Mouse (Mus musculus): Measurements from ENCODE around the gene Gm2004. TPM values are rescaled to one million over a fixed set of nuclear protein-coding genes. Genes with fewer than 3 reads are reported as not detected.
"Not testable (repeated sequence)": the region's sequence is repeated elsewhere in the genome, so short reads cannot be mapped to it uniquely, and the experiment has no call there.

Gene Gm2004
- polyA plus RNA-seq (2012; ENCODE audit: insufficient read depth, insufficient read length, missing spikeins) = 2.7 TPM in 1 of 2 replicates, not detected in the other

GRCm38 (mm10) chr2:176149725-176150124 lies at the start of gene Gm2004:
Gene Gm2004 (minus strand): TSS chr2:176149825.
- not testable (repeated sequence) for H3K27ac ChIP-seq (ENCODE audit: insufficient read depth, low read depth, low read length); H3K4me3 ChIP-seq (ENCODE audit: insufficient read depth, low read length); H3K4me1 ChIP-seq (ENCODE audit: control insufficient read depth, insufficient read depth, low read length)

Other genes starting within 250 kb of the Gm2004 start
- gene Zfp966, start 218.7 kb downstream of the Gm2004 start, polyA plus RNA-seq (2012; ENCODE audit: insufficient read depth, insufficient read length, missing spikeins) = 10.5 and 11.5 TPM in 2 replicates
- 1.4 and 3.8 TPM in 2 replicates for gene Gm2026, start 184.5 kb downstream of the Gm2004 start, polyA plus RNA-seq (2012; ENCODE audit: insufficient read depth, insufficient read length, missing spikeins)
- 2.2 TPM in 1 of 2 replicates, not detected in the other for gene 2210418O10Rik, start 76.7 kb upstream of the Gm2004 start, polyA plus RNA-seq (2012; ENCODE audit: insufficient read depth, insufficient read length, missing spikeins)
- gene Gm11009, start 169.7 kb upstream of the Gm2004 start, polyA plus RNA-seq (2012; ENCODE audit: insufficient read depth, insufficient read length, missing spikeins) = not detected in 2 replicates

Data from bone marrow macrophage, adult 2 months (primary cell).